20 mouse cellular contexts compared by ENCODE assay signal in genomic region chr8:49445444-49445843, GRCm38 (mm10).
DNase-seq lines count a peak whose midpoint lies in the region; ATAC-seq lines count a peak whose summit lies in the region.
"Had no signal": no experiment of that assay in that cellular context is flagged by ENCODE, and none has a peak within 500 bp of the region (broad histone marks: within the 10 kb centered on the region; RNA-seq: fewer than 3 reads in every experiment).

No protein-coding gene starts in this region.

- no peaks in the 10 kb centered on the region for H3K27me3 ChIP-seq in hindbrain, embryonic 12.5 days
- no peaks in the 10 kb centered on the region for H3K27me3 ChIP-seq in hindbrain, embryonic 13.5 days
- H3K27me3 ChIP-seq in midbrain, embryonic 12.5 days: peaks cover 4% of the 10 kb centered on the region; the same call in 1 of the 2 replicates
- H3K27me3 ChIP-seq in midbrain, embryonic 13.5 days: 0 out of 2 replicates have a peak, but pooled peaks cover 2% of the 10 kb centered on the region
- no peaks in the 10 kb centered on the region for H3K27me3 ChIP-seq in limb, embryonic 10.5 days (ENCODE audit: low read depth, poor library complexity, severe bottlenecking)
- H3K27me3 ChIP-seq: embryonic facial prominence, embryonic 13.5 days; forebrain, embryonic 13.5 days; forebrain, embryonic 15.5 days had no signal

- no peak overlapping the region for H3K4me2 ChIP-seq in hindbrain, embryonic 12.5 days (replicated peaks)
- no peak overlapping the region for H3K4me2 ChIP-seq in hindbrain, embryonic 13.5 days
- H3K4me2 ChIP-seq in midbrain, embryonic 12.5 days (replicated peaks): no peak overlapping the region
- no peak overlapping the region for H3K4me2 ChIP-seq in midbrain, embryonic 13.5 days (replicated peaks)
- H3K4me2 ChIP-seq: embryonic facial prominence, embryonic 13.5 days; forebrain, embryonic 13.5 days; forebrain, embryonic 15.5 days had no signal

- DNase-seq in retina, postnatal 1 day: peak; percentile 64
- no peak for DNase-seq in retina, embryonic 14.5 days (ENCODE audit: low spot score)
- DNase-seq in limb, embryonic 10.5 days (ENCODE audit: low spot score): no peak
- DNase-seq: adrenal gland, adult 2 months; adrenal gland, postnatal 10 days; adrenal gland, postnatal 25 days; cerebellum, adult 11-12 months; cerebellum, adult 2 months; cerebellum, adult 9-10 months; cerebellum, postnatal 10 days; cerebellum, postnatal 25 days; forebrain, postnatal 0 days had no signal

- H3K9ac ChIP-seq in hindbrain, embryonic 12.5 days: no peak overlapping the region
- H3K9ac ChIP-seq in hindbrain, embryonic 13.5 days: no peak overlapping the region
- no peak overlapping the region for H3K9ac ChIP-seq in midbrain, embryonic 12.5 days (replicated peaks)
- H3K9ac ChIP-seq in midbrain, embryonic 13.5 days (replicated peaks): no peak overlapping the region
- H3K9ac ChIP-seq: embryonic facial prominence, embryonic 13.5 days; forebrain, embryonic 13.5 days; forebrain, embryonic 15.5 days; forebrain, postnatal 0 days had no signal

- no peak overlapping the region for H3K4me3 ChIP-seq in hindbrain, embryonic 12.5 days
- H3K4me3 ChIP-seq in hindbrain, embryonic 13.5 days: no peak overlapping the region
- H3K4me3 ChIP-seq in midbrain, embryonic 12.5 days: no peak overlapping the region
- H3K4me3 ChIP-seq in midbrain, embryonic 13.5 days (replicated peaks): no peak overlapping the region
- H3K4me3 ChIP-seq in limb, embryonic 10.5 days: no peak overlapping the region
- H3K4me3 ChIP-seq: embryonic facial prominence, embryonic 13.5 days; forebrain, embryonic 13.5 days; forebrain, embryonic 15.5 days had no signal

- 0 out of 2 replicates have a peak, but pooled peaks have one; percentile 40 for ATAC-seq in hindbrain, embryonic 12.5 days (ENCODE audit: low FRiP score)
- ATAC-seq in hindbrain, embryonic 13.5 days (ENCODE audit: low FRiP score): no peak
- ATAC-seq in midbrain, embryonic 12.5 days (ENCODE audit: low FRiP score, low read depth): peak; percentile 34; the same call in 1 of the 2 replicates
- no peak for ATAC-seq in midbrain, embryonic 13.5 days
- ATAC-seq in megakaryocyte, adult 5-6 weeks (ENCODE audit: poor library complexity, severe bottlenecking): no peak
- ATAC-seq: forebrain, embryonic 13.5 days; forebrain, embryonic 15.5 days; forebrain, postnatal 0 days had no signal

- no peaks in the 10 kb centered on the region for H3K36me3 ChIP-seq in hindbrain, embryonic 12.5 days
- H3K36me3 ChIP-seq in hindbrain, embryonic 13.5 days: no peaks in the 10 kb centered on the region
- no peaks in the 10 kb centered on the region for H3K36me3 ChIP-seq in midbrain, embryonic 12.5 days
- H3K36me3 ChIP-seq in midbrain, embryonic 13.5 days: no peaks in the 10 kb centered on the region
- H3K36me3 ChIP-seq in limb, embryonic 10.5 days: no peaks in the 10 kb centered on the region
- H3K36me3 ChIP-seq: embryonic facial prominence, embryonic 13.5 days; forebrain, embryonic 15.5 days had no signal

- H3K27ac ChIP-seq in hindbrain, embryonic 12.5 days: no peak overlapping the region
- no peak overlapping the region for H3K27ac ChIP-seq in hindbrain, embryonic 13.5 days
- no peak overlapping the region for H3K27ac ChIP-seq in midbrain, embryonic 12.5 days (replicated peaks)
- H3K27ac ChIP-seq in midbrain, embryonic 13.5 days: no peak overlapping the region
- 0 out of 2 replicates have a peak overlapping the region, but pooled peaks have one; percentile 9 for H3K27ac ChIP-seq in limb, embryonic 10.5 days
- H3K27ac ChIP-seq: embryonic facial prominence, embryonic 13.5 days; forebrain, embryonic 13.5 days; forebrain, embryonic 15.5 days had no signal

- no peaks in the 10 kb centered on the region for H3K9me3 ChIP-seq in hindbrain, embryonic 12.5 days (replicated peaks)
- H3K9me3 ChIP-seq in hindbrain, embryonic 13.5 days: no peaks in the 10 kb centered on the region
- no peaks in the 10 kb centered on the region for H3K9me3 ChIP-seq in midbrain, embryonic 12.5 days
- no peaks in the 10 kb centered on the region for H3K9me3 ChIP-seq in midbrain, embryonic 13.5 days
- no peaks in the 10 kb centered on the region for H3K9me3 ChIP-seq in limb, embryonic 10.5 days (replicated peaks)
- H3K9me3 ChIP-seq: embryonic facial prominence, embryonic 13.5 days; forebrain, embryonic 13.5 days; forebrain, embryonic 15.5 days had no signal

- H3K4me1 ChIP-seq in hindbrain, embryonic 12.5 days: no peaks in the 10 kb centered on the region
- peaks cover 9% of the 10 kb centered on the region; the same call in 1 of the 2 replicates for H3K4me1 ChIP-seq in hindbrain, embryonic 13.5 days (replicated peaks)
- 0 out of 2 replicates have a peak, but pooled peaks cover 9% of the 10 kb centered on the region for H3K4me1 ChIP-seq in midbrain, embryonic 12.5 days
- H3K4me1 ChIP-seq in midbrain, embryonic 13.5 days (replicated peaks): peaks cover 5% of the 10 kb centered on the region; the same call in 1 of the 2 replicates
- peaks cover 11% of the 10 kb centered on the region for H3K4me1 ChIP-seq in limb, embryonic 10.5 days
- H3K4me1 ChIP-seq: embryonic facial prominence, embryonic 13.5 days; forebrain, embryonic 15.5 days had no signal

- 52% methylated on average over 5 of the region's 5 CpGs for WGBS in hindbrain, embryonic 12.5 days
- WGBS in hindbrain, embryonic 13.5 days: 46% methylated on average over 5 of the region's 5 CpGs
- WGBS in midbrain, embryonic 12.5 days: 39% methylated on average over 5 of the region's 5 CpGs
- WGBS in midbrain, embryonic 13.5 days: 49% methylated on average over 5 of the region's 5 CpGs
- 71% methylated on average over 5 of the region's 5 CpGs for WGBS in limb, embryonic 10.5 days

Comparison
In these comparisons a context has a peak if more than half of its experiments do, and no peak if none do; other contexts are left out.
1. ATAC-seq: peak in hindbrain, embryonic 12.5 days (single experiment) and midbrain, embryonic 12.5 days (single experiment); none in hindbrain, embryonic 13.5 days (single experiment), midbrain, embryonic 13.5 days (single experiment) and megakaryocyte, adult 5-6 weeks (single experiment).